Mouse (Mus musculus) lung, adult 2 months (tissue): ENCODE measurements around the gene Kif6. TPM values are rescaled to one million over a fixed set of nuclear protein-coding genes. Genes with fewer than 3 reads are reported as not detected.

Experiments
- DNase-seq: peaks from one replicate; pipeline ENCODE4 v3.0.0; 2022
- H3K4me1 ChIP-seq: fragments of 200-500 bp; 2 replicates; pipeline ENCODE4 v1.6.1; 2011; ENCODE audit warnings: low read length; ENCODE audit not compliant: control insufficient read depth, insufficient read depth
- H3K4me3 ChIP-seq: fragments of 200-500 bp; replicated peaks from 2 replicates; pipeline ENCODE3; 2011; ENCODE audit warnings: low read depth, mild to moderate bottlenecking, control low read depth, low read length; ENCODE audit errors: extremely low read depth
- CTCF ChIP-seq: fragments of 200-500 bp; IDR thresholded peaks from 2 replicates; pipeline ENCODE4 v1.5.1; 2011; ENCODE audit warnings: mild to moderate bottlenecking, low read length, control low read depth; ENCODE audit not compliant: insufficient read depth
- POLR2A ChIP-seq: fragments of 200-500 bp; IDR thresholded peaks from 2 replicates; pipeline ENCODE4 v1.6.1; 2011; ENCODE audit warnings: low read depth, mild to moderate bottlenecking, control low read depth, low read length, borderline replicate concordance; ENCODE audit errors: extremely low read depth
- WGBS: fragments of 180-500 bp; shearing (Covaris S2); methylation state at CpG from one replicate; pipeline ENCODE4 v1.1.7; 2018; 5-methylcytosine and 5-hydroxymethylcytosine counted together
- polyA plus RNA-seq: library from polyadenylated mRNA; depleted of rRNA; stranded (reverse); fragments of >200 nt; gene quantifications from 2 replicates; pipeline ENCODE4 v1.2.3, GENCODE M21; 2012

The Kif6 gene
- polyA plus RNA-seq, 1 experiment = 1.3 TPM

- peak; percentile 63 for DNase-seq
- WGBS = 17% methylated on average over 7 of the region's 7 CpGs
- no peak for TF ChIP-seq POLR2A
- TF ChIP-seq CTCF = peak; percentile 88
Observed at GRCm38 (mm10) chr17:49898849-49899331, 284.0 kb downstream of the Kif6 start.

GRCm38 (mm10) chr17:49902613-49903012 lies 287.7 kb downstream of the Kif6 start:
- Histone ChIP-seq H3K4me1 (no peaks in the 10 kb centered on the region), H3K4me3 (no peak overlapping the region)
- WGBS = 91% methylated on average over 7 of the region's 7 CpGs
- DNase-seq = no peak
- TF ChIP-seq CTCF = no peak
- TF ChIP-seq POLR2A = no peak

More at GRCm38 (mm10) chr17:49898849-49899331, 284.0 kb downstream of the Kif6 start:
- H3K4me3 ChIP-seq = no peak overlapping the region
- H3K4me1 ChIP-seq = no peaks in the 10 kb centered on the region

- no peaks in the 10 kb centered on the region for H3K4me1 ChIP-seq
- no peak for DNase-seq
- 68% methylated on average over 4 of the region's 4 CpGs for WGBS
Observed at GRCm38 (mm10) chr17:49923429-49923828, 308.5 kb downstream of the Kif6 start.

GRCm38 (mm10) chr17:49927611-49928010 lies 312.7 kb downstream of the Kif6 start:
- DNase-seq = no peak
- Histone ChIP-seq H3K4me1 (no peaks in the 10 kb centered on the region), H3K4me3 (no peak overlapping the region)
- TF ChIP-seq CTCF (no peak), POLR2A (no peak)
- 72% methylated on average over 2 of the region's 2 CpGs for WGBS

More at GRCm38 (mm10) chr17:49923429-49923828, 308.5 kb downstream of the Kif6 start:
- H3K4me3 ChIP-seq = no peak overlapping the region
- TF ChIP-seq CTCF = no peak
- no peak for TF ChIP-seq POLR2A

- TF ChIP-seq CTCF (no peak), POLR2A (no peak)
- 64% methylated on average over 3 of the region's 3 CpGs for WGBS
- Histone ChIP-seq H3K4me3 (no peak overlapping the region), H3K4me1 (no peaks in the 10 kb centered on the region)
- DNase-seq = no peak
Observed at GRCm38 (mm10) chr17:49933806-49934205, 318.9 kb downstream of the Kif6 start.

GRCm38 (mm10) chr17:49934586-49934985 lies 319.6 kb downstream of the Kif6 start:
- Histone ChIP-seq H3K4me3 (no peak overlapping the region), H3K4me1 (no peaks in the 10 kb centered on the region)
- TF ChIP-seq POLR2A (no peak), CTCF (no peak)
- no peak for DNase-seq
- WGBS = 50% methylated on average over 4 of the region's 4 CpGs

- under 1% methylated on average over 4 of the region's 4 CpGs for WGBS
- peak; percentile 60 for DNase-seq
- Histone ChIP-seq H3K4me1 (no peaks in the 10 kb centered on the region), H3K4me3 (no peak overlapping the region)
- TF ChIP-seq CTCF (peak; percentile 99), POLR2A (no peak)
Observed at GRCm38 (mm10) chr17:49935602-49936205, 320.8 kb downstream of the Kif6 start.

- H3K4me3 ChIP-seq = no peak overlapping the region
- 30% methylated on average over 2 of the region's 2 CpGs for WGBS
- no peak for DNase-seq
- H3K4me1 ChIP-seq = no peaks in the 10 kb centered on the region
- TF ChIP-seq CTCF = no peak
- TF ChIP-seq POLR2A = no peak
Observed at GRCm38 (mm10) chr17:49936214-49936613, 321.3 kb downstream of the Kif6 start.

GRCm38 (mm10) chr17:49939146-49939545 lies 324.2 kb downstream of the Kif6 start:
- no peaks in the 10 kb centered on the region for H3K4me1 ChIP-seq
- 59% methylated on average over 7 of the region's 7 CpGs for WGBS
- no peak overlapping the region for H3K4me3 ChIP-seq
- TF ChIP-seq CTCF = no peak
- no peak for TF ChIP-seq POLR2A
- no peak for DNase-seq

GRCm38 (mm10) chr17:49942674-49943073 lies 327.7 kb downstream of the Kif6 start:
- WGBS = 56% methylated on average over 6 of the region's 6 CpGs
- Histone ChIP-seq H3K4me1 (no peaks in the 10 kb centered on the region), H3K4me3 (no peak overlapping the region)
- TF ChIP-seq CTCF (peak; percentile 75), POLR2A (no peak)
- peak; percentile 19 for DNase-seq

GRCm38 (mm10) chr17:49951491-49951855 lies 336.5 kb downstream of the Kif6 start:
- H3K4me3 ChIP-seq = no peak overlapping the region
- TF ChIP-seq POLR2A = no peak
- TF ChIP-seq CTCF = peak; percentile 41; the same call in 1 of the 2 replicates
- DNase-seq = peak; percentile 69
- 2% methylated on average over 7 of the region's 7 CpGs for WGBS
- H3K4me1 ChIP-seq = no peaks in the 10 kb centered on the region; the same call in 1 of the 2 replicates
